Mouse (Mus musculus): ENCODE results near the gene Espn.

DNA sequence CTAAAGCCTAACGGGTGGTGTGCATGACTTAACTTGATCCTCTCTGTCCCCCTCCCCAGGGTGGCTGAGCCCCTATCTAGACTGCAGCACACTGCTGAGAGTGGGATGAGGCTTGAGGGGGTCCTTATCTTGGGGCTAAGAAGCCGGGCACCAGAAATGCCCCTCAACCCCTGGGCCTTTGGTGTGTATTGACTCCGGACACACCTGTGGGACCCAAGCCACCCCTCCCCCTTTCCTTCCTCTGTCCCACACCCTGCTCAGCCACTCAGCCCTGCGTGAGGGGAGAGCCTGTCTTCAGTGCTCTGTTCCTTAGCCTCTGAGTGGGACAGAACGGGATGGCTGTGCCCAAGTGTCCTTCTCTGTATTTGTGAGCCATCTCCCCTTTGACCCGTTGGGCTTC is 55.2 kb downstream of the Espn start:
- TF ChIP-seq CTCF (conservative IDR thresholded peaks at IDR 0.05; ENCODE audit: insufficient read depth, insufficient read length, low read depth, low read length): no peak
- no peak for TF ChIP-seq POLR2A (IDR thresholded peaks at IDR 0.05; ENCODE audit: low read depth, low read length)

Measured in kidney, adult 2 months (tissue).